Mouse (Mus musculus): ENCODE measurements around the gene Kctd15.

DNA sequence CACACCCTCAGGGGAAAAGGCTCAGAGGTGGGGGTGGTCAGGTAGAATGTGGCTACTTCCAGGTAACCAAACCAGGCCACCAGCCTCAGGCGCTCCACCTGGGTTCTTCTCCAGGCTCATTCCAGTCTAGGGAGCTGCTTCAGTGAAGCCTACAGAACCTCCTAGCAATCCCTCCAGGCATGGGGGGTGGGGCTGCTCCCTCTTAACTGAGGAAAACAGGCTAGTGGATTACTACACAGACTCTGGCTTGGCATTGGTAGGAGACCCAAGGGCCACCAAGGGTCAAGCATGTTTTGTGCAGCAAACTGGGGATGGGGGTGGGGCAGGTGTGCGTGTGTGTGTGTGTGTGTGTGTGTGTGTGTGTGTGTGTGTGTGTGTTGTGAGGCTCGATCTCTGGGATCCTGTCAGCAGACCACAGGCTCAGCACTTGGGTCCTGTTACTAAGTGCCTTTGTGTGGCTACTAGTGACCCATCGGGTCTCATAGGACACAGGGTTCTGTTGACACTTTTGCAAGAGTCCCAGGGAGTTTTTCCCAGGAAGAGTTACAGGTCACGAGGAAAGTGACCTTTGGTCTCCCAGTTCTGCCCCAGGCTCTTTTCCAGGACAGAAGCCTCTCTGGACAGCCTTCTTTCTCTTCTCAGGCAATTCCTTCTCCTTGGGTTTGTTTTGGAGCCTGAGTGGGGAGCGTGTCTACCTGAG, 3.0 kb upstream of the Kctd15 start:
- no peak for TF ChIP-seq GATA1 (IDR thresholded peaks at IDR 0.05; ENCODE audit: borderline replicate concordance, low read length)
- no peak for TF ChIP-seq FLI1 (IDR thresholded peaks at IDR 0.05; ENCODE audit: low read length)

Measured in megakaryocyte, embryonic 14.5 days (primary cell).